Mouse (Mus musculus) hindbrain, embryonic 14.5 days (tissue): ENCODE measurements around the gene Kif2c. TPM values are rescaled to one million over a fixed set of nuclear protein-coding genes. Genes with fewer than 3 reads are reported as not detected.
A peak's percentile ranks its signal among the peaks of the same experiment; 100 is the strongest.

ENCODE experiments used
- ATAC-seq: fragments of 200-750 bp; cut with Nextera tagmentation; 2 replicates; pipeline ENCODE4 v1.8.0; 2017; ENCODE audit warnings: moderate number of reproducible peaks, mild to moderate bottlenecking, moderate TSS enrichment, moderate library complexity; ENCODE audit not compliant: low FRiP score
- DNase-seq: peaks from one replicate; pipeline ENCODE4 v3.0.0-alpha.2; 2015; ENCODE audit warnings: low spot score
- H3K27ac ChIP-seq: fragments of 300-500 bp; sonication (generic); 2 replicates; pipeline ENCODE4 v1.5.1; 2014; ENCODE audit warnings: mild to moderate bottlenecking, moderate library complexity
- H3K27me3 ChIP-seq: fragments of 300-500 bp; sonication (generic); 2 replicates; pipeline ENCODE4 v1.6.1; 2014; ENCODE audit warnings: mild to moderate bottlenecking, low read length, mixed read lengths; ENCODE audit not compliant: control insufficient read depth, insufficient read depth
- H3K36me3 ChIP-seq: fragments of 300-500 bp; sonication (generic); replicated peaks from 2 replicates; pipeline ENCODE4 v1.6.1; 2014; ENCODE audit not compliant: control insufficient read depth, insufficient read depth
- H3K4me1 ChIP-seq: fragments of 300-500 bp; sonication (generic); replicated peaks from 2 replicates; pipeline ENCODE4 v1.6.1; 2014; ENCODE audit warnings: antibody characterized with exemption, low read length, mixed read lengths; ENCODE audit not compliant: control insufficient read depth, insufficient read depth
- H3K4me2 ChIP-seq: fragments of 300-500 bp; sonication (generic); replicated peaks from 2 replicates; pipeline ENCODE4 v1.6.1; 2014; ENCODE audit warnings: mild to moderate bottlenecking, moderate library complexity
- H3K4me3 ChIP-seq: fragments of 300-500 bp; sonication (generic); replicated peaks from 2 replicates; pipeline ENCODE4 v1.5.1; 2014; ENCODE audit warnings: mild to moderate bottlenecking, low read length
- H3K9ac ChIP-seq: fragments of 300-500 bp; sonication (generic); 2 replicates; pipeline ENCODE4 v1.6.1; 2014
- H3K9me3 ChIP-seq: fragments of 300-500 bp; sonication (generic); 2 replicates; pipeline ENCODE4 v1.6.1; 2016; ENCODE audit warnings: low read length; ENCODE audit not compliant: control insufficient read depth
- WGBS: fragments of 180-500 bp; shearing (Covaris S2); extraction: QIAGEN DNeasy Blood & Tissue Kit; methylation state at CpG from one replicate; pipeline ENCODE4 v1.1.7; 2014; 5-methylcytosine and 5-hydroxymethylcytosine counted together
- polyA plus RNA-seq: library from polyadenylated mRNA; unstranded; fragments of >200 nt; fragmentation: Nextera tagmentation; extraction: Ambion mirVana; gene quantifications from 2 replicates; pipeline ENCODE4 v1.2.1, GENCODE M21; 2014

Kif2c gene
- polyA plus RNA-seq, 1 experiment from 2014 or later: 8.6 TPM

DNA sequence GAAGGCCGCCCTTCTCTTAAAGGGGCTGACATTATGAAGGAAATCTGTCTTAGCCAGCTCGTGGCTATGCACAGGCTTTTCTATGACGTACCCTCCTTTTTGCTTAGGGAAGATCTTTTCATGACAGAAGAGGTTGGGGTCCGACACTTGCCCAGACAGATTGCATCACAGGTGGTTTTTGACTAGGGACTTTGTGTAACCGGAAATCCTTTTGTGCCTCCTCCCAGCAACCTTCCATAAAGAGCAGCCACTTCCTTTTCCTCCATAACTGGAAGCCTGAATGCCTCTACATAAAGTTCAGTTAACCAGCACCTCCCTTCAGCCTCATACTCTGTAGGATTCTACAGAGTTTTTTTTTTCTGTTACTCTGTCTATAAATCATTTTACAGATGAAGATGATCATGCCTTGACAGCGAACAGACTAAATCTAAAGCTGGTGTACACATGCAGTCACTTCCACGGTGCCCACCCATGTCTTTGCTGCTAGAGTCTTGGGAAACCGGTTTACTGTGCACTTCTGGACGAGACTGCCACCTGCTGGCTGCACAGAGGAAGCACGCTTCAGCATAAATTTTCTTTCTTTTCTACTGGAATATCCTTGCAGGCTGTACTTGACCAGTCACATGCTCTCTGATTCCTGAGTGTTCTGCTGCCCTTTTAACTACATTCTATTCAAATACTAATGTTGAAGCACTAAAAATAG, 36.2 kb upstream of the Kif2c start:
- no peaks in the 10 kb centered on the region for H3K9me3 ChIP-seq
- WGBS: 37% methylated on average over 10 of the region's 10 CpGs
- no peak overlapping the region for H3K4me3 ChIP-seq
- peak; percentile 59; the same call in 1 of the 2 replicates for ATAC-seq
- no peak overlapping the region for H3K27ac ChIP-seq
- H3K4me2 ChIP-seq: no peak overlapping the region
- no peak overlapping the region for H3K9ac ChIP-seq
- no peaks in the 10 kb centered on the region for H3K36me3 ChIP-seq
- H3K27me3 ChIP-seq: no peaks in the 10 kb centered on the region
- no peaks in the 10 kb centered on the region for H3K4me1 ChIP-seq
- peak; percentile 81 for DNase-seq

DNA sequence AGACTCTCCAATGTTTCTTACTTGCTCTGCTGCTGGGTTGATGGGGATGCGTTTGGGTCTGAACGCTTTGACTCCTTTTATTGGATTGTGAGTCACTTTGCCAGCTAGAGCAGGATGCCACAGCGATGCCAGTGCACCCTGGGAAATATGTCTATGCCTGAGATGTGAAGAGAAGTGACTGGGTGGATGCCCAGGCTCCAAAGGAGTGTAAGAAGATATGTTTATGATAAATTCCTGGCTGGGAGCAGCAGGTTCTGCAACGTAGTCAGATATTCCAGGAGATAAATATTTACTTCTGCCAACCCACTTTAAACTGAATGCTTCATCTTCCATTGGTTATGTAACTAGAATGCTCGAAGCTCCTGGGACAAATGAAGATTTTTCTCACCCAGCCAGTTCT, 34.6 kb upstream of the Kif2c start:
- Histone ChIP-seq H3K4me3 (no peak overlapping the region), H3K27me3 (no peaks in the 10 kb centered on the region), H3K9me3 (no peaks in the 10 kb centered on the region), H3K4me2 (no peak overlapping the region), H3K9ac (no peak overlapping the region), H3K36me3 (no peaks in the 10 kb centered on the region), H3K4me1 (no peaks in the 10 kb centered on the region), H3K27ac (no peak overlapping the region)
- 77% methylated on average over 5 of the region's 5 CpGs for WGBS
- ATAC-seq (no peak), DNase-seq (no peak)

- H3K27ac ChIP-seq: no peak overlapping the region
- H3K4me1 ChIP-seq: no peaks in the 10 kb centered on the region
- no peaks in the 10 kb centered on the region for H3K9me3 ChIP-seq
- no peak for DNase-seq
- H3K9ac ChIP-seq: no peak overlapping the region
- no peak overlapping the region for H3K4me2 ChIP-seq
- 81% methylated on average over 6 of the region's 6 CpGs for WGBS
- H3K36me3 ChIP-seq: no peaks in the 10 kb centered on the region
- no peak overlapping the region for H3K4me3 ChIP-seq
- H3K27me3 ChIP-seq: no peaks in the 10 kb centered on the region
- no peak for ATAC-seq
Measured at GRCm38 (mm10) chr4:117214250-117214649, 31.8 kb upstream of the Kif2c start.

- 4% methylated on average over 20 of the region's 20 CpGs for WGBS
- Histone ChIP-seq H3K4me1 (no peaks in the 10 kb centered on the region), H3K4me2 (no peak overlapping the region), H3K36me3 (no peaks in the 10 kb centered on the region), H3K4me3 (no peak overlapping the region), H3K27me3 (no peaks in the 10 kb centered on the region), H3K27ac (no peak overlapping the region), H3K9me3 (no peaks in the 10 kb centered on the region), H3K9ac (no peak overlapping the region)
- DNase-seq (peak; percentile 81), ATAC-seq (no peak; the same call in 1 of the 2 replicates)
Measured at GRCm38 (mm10) chr4:117210147-117211074, 28.0 kb upstream of the Kif2c start.

- Histone ChIP-seq H3K4me2 (no peak overlapping the region), H3K9ac (no peak overlapping the region), H3K9me3 (no peaks in the 10 kb centered on the region), H3K27me3 (no peaks in the 10 kb centered on the region), H3K4me3 (no peak overlapping the region), H3K36me3 (no peaks in the 10 kb centered on the region), H3K4me1 (no peaks in the 10 kb centered on the region), H3K27ac (no peak overlapping the region)
- DNase-seq (no peak), ATAC-seq (no peak)
- WGBS: 81% methylated on average over 6 of the region's 6 CpGs
Measured at GRCm38 (mm10) chr4:117209592-117209991, 27.2 kb upstream of the Kif2c start.

GRCm38 (mm10) chr4:117202992-117203354, 20.5 kb upstream of the Kif2c start:
- no peak for ATAC-seq
- whole genome bisulfite sequencing: 68% methylated on average over 4 of the region's 4 CpGs
- H3K36me3 ChIP-seq: no peaks in the 10 kb centered on the region
- H3K4me2 ChIP-seq: no peak overlapping the region
- H3K27ac ChIP-seq: no peak overlapping the region
- DNase-seq: no peak
- no peaks in the 10 kb centered on the region for H3K27me3 ChIP-seq
- H3K9ac ChIP-seq: no peak overlapping the region
- H3K9me3 ChIP-seq: no peaks in the 10 kb centered on the region
- 0 out of 2 replicates have a peak, but pooled peaks cover 4% of the 10 kb centered on the region for H3K4me1 ChIP-seq
- no peak overlapping the region for H3K4me3 ChIP-seq

- H3K4me3 ChIP-seq: peak overlapping the region; percentile 17
- H3K9ac ChIP-seq: peak overlapping the region; percentile 47; the same call in 1 of the 2 replicates
- WGBS: 1% methylated on average over 25 of the region's 25 CpGs
- peak overlapping the region; percentile 50 for H3K4me2 ChIP-seq
- H3K27ac ChIP-seq: peak overlapping the region; percentile 62
- 0 out of 2 replicates have a peak, but pooled peaks cover 4% of the 10 kb centered on the region for H3K4me1 ChIP-seq
- H3K36me3 ChIP-seq: no peaks in the 10 kb centered on the region
- H3K9me3 ChIP-seq: no peaks in the 10 kb centered on the region
- peak; percentile 69 for ATAC-seq
- no peaks in the 10 kb centered on the region for H3K27me3 ChIP-seq
- DNase-seq: peak; percentile 80
Measured at GRCm38 (mm10) chr4:117202046-117202991, 19.9 kb upstream of the Kif2c start.

- 94% methylated on average over 14 of the region's 14 CpGs for WGBS
- no peak overlapping the region for H3K4me2 ChIP-seq
- ATAC-seq: no peak
Measured at GRCm38 (mm10) chr4:117191804-117192203, 9.4 kb upstream of the Kif2c start.

More at GRCm38 (mm10) chr4:117191804-117192203, 9.4 kb upstream of the Kif2c start:
- no peak overlapping the region for H3K9ac ChIP-seq
- DNase-seq: no peak
- H3K4me1 ChIP-seq: 0 out of 2 replicates have a peak, but pooled peaks cover 4% of the 10 kb centered on the region
- no peak overlapping the region for H3K27ac ChIP-seq
- no peaks in the 10 kb centered on the region for H3K9me3 ChIP-seq
- H3K36me3 ChIP-seq: no peaks in the 10 kb centered on the region
- no peaks in the 10 kb centered on the region for H3K27me3 ChIP-seq
- no peak overlapping the region for H3K4me3 ChIP-seq
